Mouse (Mus musculus): Measurements from ENCODE around the gene Ptcd2.

Ptcd2 gene

GRCm38 (mm10) chr13:99299921-99300320, 44.6 kb downstream of the Ptcd2 start:
- no peak for DNase-seq

GRCm38 (mm10) chr13:99294176-99294575, 50.3 kb downstream of the Ptcd2 start:
- DNase-seq: no peak

GRCm38 (mm10) chr13:99290766-99291165, 53.7 kb downstream of the Ptcd2 start:
- DNase-seq: no peak

- no peak for DNase-seq
These were observed 56.7 kb downstream of the Ptcd2 start for GRCm38 (mm10) chr13:99287786-99288185.

- DNase-seq: no peak
These were observed 57.3 kb downstream of the Ptcd2 start for GRCm38 (mm10) chr13:99287207-99287606.

GRCm38 (mm10) chr13:99285241-99285640, 59.3 kb downstream of the Ptcd2 start:
- DNase-seq: no peak

GRCm38 (mm10) chr13:99284400-99285160, 59.9 kb downstream of the Ptcd2 start:
- peak; percentile 47 for DNase-seq

GRCm38 (mm10) chr13:99283916-99284315, 60.6 kb downstream of the Ptcd2 start:
- DNase-seq: peak; percentile 7

GRCm38 (mm10) chr13:99282961-99283360, 61.5 kb downstream of the Ptcd2 start:
- DNase-seq: no peak

- DNase-seq: no peak
These were observed 65.2 kb downstream of the Ptcd2 start for GRCm38 (mm10) chr13:99279351-99279750.

- no peak for DNase-seq
These were observed 66.0 kb downstream of the Ptcd2 start for GRCm38 (mm10) chr13:99278511-99278910.

- no peak for DNase-seq
These were observed 67.0 kb downstream of the Ptcd2 start for GRCm38 (mm10) chr13:99277521-99277920.

- DNase-seq: no peak
These were observed 72.5 kb downstream of the Ptcd2 start for GRCm38 (mm10) chr13:99272046-99272445.

All from retina, postnatal 1 day (tissue).